Mouse (Mus musculus): ENCODE measurements at regions not wholly inside any gene's neighbourhood (a gene's known extent, or its start where the extent isn't known, plus 50 kb on each side); places are given as distances from the start of the nearest gene placed in this dataset.

- no peak for TF ChIP-seq EP300 (IDR thresholded peaks at IDR 0.05; ENCODE audit: low read depth)
- no peak for TF ChIP-seq CTCF (IDR thresholded peaks at IDR 0.05; ENCODE audit: low read depth)
Measured at GRCm38 (mm10) chr4:127416906-127417305, 58.9 kb upstream of the Gjb5 start.
